Mouse (Mus musculus) hindbrain, embryonic 10.5 days (tissue): ENCODE data around the gene Ttll9. TPM values are rescaled to one million over a fixed set of nuclear protein-coding genes. Genes with fewer than 3 reads are reported as not detected.

Source experiments
- DNase-seq: peaks from one replicate; pipeline ENCODE4 v3.0.0-alpha.2; 2017; ENCODE audit warnings: low spot score
- H3K27ac ChIP-seq: fragments of 300-500 bp; sonication (generic); 2 replicates; pipeline ENCODE4 v1.5.1; 2016; ENCODE audit warnings: mild to moderate bottlenecking, moderate library complexity
- H3K27me3 ChIP-seq: fragments of 300-500 bp; sonication (generic); 2 replicates; pipeline ENCODE4 v1.6.1; 2016; ENCODE audit warnings: mild to moderate bottlenecking; ENCODE audit not compliant: poor library complexity, insufficient read depth, severe bottlenecking
- H3K36me3 ChIP-seq: fragments of 300-500 bp; sonication (generic); 2 replicates; pipeline ENCODE4 v1.6.1; 2016; ENCODE audit warnings: mild to moderate bottlenecking, moderate library complexity
- H3K4me1 ChIP-seq: fragments of 300-500 bp; sonication (generic); replicated peaks from 2 replicates; pipeline ENCODE4 v1.6.1; 2016; ENCODE audit warnings: mild to moderate bottlenecking
- H3K4me3 ChIP-seq: fragments of 300-500 bp; sonication (generic); 2 replicates; pipeline ENCODE4 v1.5.1; 2016; ENCODE audit warnings: mild to moderate bottlenecking, moderate library complexity
- H3K9me3 ChIP-seq: fragments of 300-500 bp; sonication (generic); 2 replicates; pipeline ENCODE4 v1.6.1; 2016; ENCODE audit warnings: mild to moderate bottlenecking, moderate library complexity
- WGBS: fragments of 180-500 bp; shearing (Covaris S2); methylation state at CpG from one replicate; pipeline ENCODE4 v1.1.7; 2016; 5-methylcytosine and 5-hydroxymethylcytosine counted together
- polyA plus RNA-seq: library from polyadenylated mRNA; unstranded; fragments of >200 nt; fragmentation: Nextera tagmentation; extraction: Ambion mirVana; gene quantifications from 2 replicates; pipeline ENCODE4 v1.2.1, GENCODE M21; 2016

The Ttll9 gene
- polyA plus RNA-seq, 1 experiment from 2014 or later = 1.9 TPM

GRCm38 (mm10) chr2:152944013-152944412, 18.3 kb upstream of the Ttll9 start:
- no peak for DNase-seq
- H3K27ac ChIP-seq = no peak overlapping the region
- H3K4me1 ChIP-seq = peaks cover 24% of the 10 kb centered on the region
- H3K36me3 ChIP-seq = no peaks in the 10 kb centered on the region
- H3K27me3 ChIP-seq = peaks cover 99% of the 10 kb centered on the region
- WGBS = 63% methylated on average over 9 of the region's 9 CpGs
- no peaks in the 10 kb centered on the region for H3K9me3 ChIP-seq
- H3K4me3 ChIP-seq = no peak overlapping the region; the same call in 1 of the 2 replicates

- H3K4me1 ChIP-seq = peaks cover 33% of the 10 kb centered on the region
- peaks cover 100% of the 10 kb centered on the region for H3K27me3 ChIP-seq
Measured at GRCm38 (mm10) chr2:152947098-152947497, 15.2 kb upstream of the Ttll9 start.

GRCm38 (mm10) chr2:152948438-152949020, 13.8 kb upstream of the Ttll9 start:
- H3K27me3 ChIP-seq = peaks cover 96% of the 10 kb centered on the region

More at GRCm38 (mm10) chr2:152947098-152947497, 15.2 kb upstream of the Ttll9 start:
- no peak overlapping the region for H3K27ac ChIP-seq
- no peaks in the 10 kb centered on the region for H3K36me3 ChIP-seq
- no peaks in the 10 kb centered on the region for H3K9me3 ChIP-seq
- no peak overlapping the region for H3K4me3 ChIP-seq
- 72% methylated on average over 7 of the region's 7 CpGs for WGBS
- no peak for DNase-seq

GRCm38 (mm10) chr2:152950358-152951064, 11.8 kb upstream of the Ttll9 start:
- H3K9me3 ChIP-seq = no peaks in the 10 kb centered on the region
- peak overlapping the region; percentile 77 for H3K4me3 ChIP-seq
- H3K36me3 ChIP-seq = no peaks in the 10 kb centered on the region
- peak overlapping the region; percentile 87; the same call in 1 of the 2 replicates for H3K27ac ChIP-seq
- H3K27me3 ChIP-seq = peaks cover 85% of the 10 kb centered on the region
- 40% methylated on average over 11 of the region's 11 CpGs for WGBS
- H3K4me1 ChIP-seq = peaks cover 34% of the 10 kb centered on the region
- no peak for DNase-seq

More at GRCm38 (mm10) chr2:152948438-152949020, 13.8 kb upstream of the Ttll9 start:
- H3K9me3 ChIP-seq = no peaks in the 10 kb centered on the region
- H3K36me3 ChIP-seq = no peaks in the 10 kb centered on the region
- H3K4me3 ChIP-seq = no peak overlapping the region
- no peak overlapping the region for H3K27ac ChIP-seq
- H3K4me1 ChIP-seq = peaks cover 27% of the 10 kb centered on the region
- WGBS = 88% methylated on average over 5 of the region's 5 CpGs
- DNase-seq = no peak

- peak within 1 kb of the TSS; percentile 77 for H3K4me3 ChIP-seq
- H3K9me3 ChIP-seq = no peaks in the 10 kb centered on the region
- peaks cover 34% of the 10 kb centered on the region for H3K4me1 ChIP-seq
- peak within 1 kb of the TSS; percentile 87 for H3K27ac ChIP-seq
- H3K36me3 ChIP-seq = no peaks in the 10 kb centered on the region
- WGBS = 1% methylated on average over 54 of the region's 54 CpGs
- peaks cover 78% of the 10 kb centered on the region for H3K27me3 ChIP-seq
- peak; percentile 65 for DNase-seq
Measured at GRCm38 (mm10) chr2:152951065-152951849, 11.0 kb upstream of the Ttll9 start, which contains the start of gene Dusp15. Gene Dusp15 (minus strand): TSS chr2:152951698.

- peaks cover 34% of the 10 kb centered on the region for H3K4me1 ChIP-seq
- H3K9me3 ChIP-seq = no peaks in the 10 kb centered on the region
- H3K4me3 ChIP-seq = peak overlapping the region; percentile 77
- peak; percentile 43 for DNase-seq
- H3K36me3 ChIP-seq = no peaks in the 10 kb centered on the region
- H3K27me3 ChIP-seq = peaks cover 75% of the 10 kb centered on the region
- WGBS = 12% methylated on average over 13 of the region's 13 CpGs
- H3K27ac ChIP-seq = peak overlapping the region; percentile 87
Measured at GRCm38 (mm10) chr2:152951850-152952720, 10.2 kb upstream of the Ttll9 start.

GRCm38 (mm10) chr2:152958116-152958515, 4.2 kb upstream of the Ttll9 start:
- WGBS = 71% methylated on average over 3 of the region's 3 CpGs
- Histone ChIP-seq H3K4me1 (peaks cover 13% of the 10 kb centered on the region), H3K9me3 (no peaks in the 10 kb centered on the region), H3K27ac (no peak overlapping the region), H3K4me3 (no peak overlapping the region), H3K27me3 (peaks cover 22% of the 10 kb centered on the region; the same call in 1 of the 2 replicates), H3K36me3 (no peaks in the 10 kb centered on the region)
- no peak for DNase-seq

GRCm38 (mm10) chr2:152965555-152965954, 3.3 kb downstream of the Ttll9 start:
- Histone ChIP-seq H3K36me3 (no peaks in the 10 kb centered on the region), H3K4me1 (peaks cover 3% of the 10 kb centered on the region; the same call in 1 of the 2 replicates), H3K27ac (no peak overlapping the region), H3K9me3 (no peaks in the 10 kb centered on the region), H3K27me3 (peaks cover 4% of the 10 kb centered on the region; the same call in 1 of the 2 replicates), H3K4me3 (no peak overlapping the region)
- 80% methylated on average over 4 of the region's 4 CpGs for WGBS
- DNase-seq = no peak

- DNase-seq = no peak
- H3K4me1 ChIP-seq = no peaks in the 10 kb centered on the region
- H3K27me3 ChIP-seq = no peaks in the 10 kb centered on the region
- no peaks in the 10 kb centered on the region for H3K36me3 ChIP-seq
- no peak overlapping the region for H3K27ac ChIP-seq
- H3K9me3 ChIP-seq = no peaks in the 10 kb centered on the region
- no peak overlapping the region for H3K4me3 ChIP-seq
- 72% methylated on average over 3 of the region's 3 CpGs for WGBS
Measured at GRCm38 (mm10) chr2:152976991-152977390, 14.7 kb downstream of the Ttll9 start.

GRCm38 (mm10) chr2:152985582-152985981, 23.3 kb downstream of the Ttll9 start:
- Histone ChIP-seq H3K9me3 (no peaks in the 10 kb centered on the region), H3K4me3 (no peak overlapping the region), H3K27ac (no peak overlapping the region), H3K27me3 (no peaks in the 10 kb centered on the region), H3K36me3 (no peaks in the 10 kb centered on the region), H3K4me1 (no peaks in the 10 kb centered on the region; the same call in 1 of the 2 replicates)
- 36% methylated on average over 1 of the region's 1 CpGs for WGBS
- no peak for DNase-seq

GRCm38 (mm10) chr2:152991529-152991928, 29.2 kb downstream of the Ttll9 start:
- 92% methylated on average over 9 of the region's 9 CpGs for WGBS
- H3K27me3 ChIP-seq = no peaks in the 10 kb centered on the region; the same call in 1 of the 2 replicates
- H3K4me3 ChIP-seq = no peak overlapping the region
- no peaks in the 10 kb centered on the region for H3K36me3 ChIP-seq
- H3K9me3 ChIP-seq = no peaks in the 10 kb centered on the region
- no peak overlapping the region for H3K27ac ChIP-seq
- H3K4me1 ChIP-seq = 0 out of 2 replicates have a peak, but pooled peaks cover 6% of the 10 kb centered on the region
- DNase-seq = no peak

GRCm38 (mm10) chr2:152997046-152997445, 34.8 kb downstream of the Ttll9 start:
- H3K36me3 ChIP-seq = no peaks in the 10 kb centered on the region
- H3K27me3 ChIP-seq = no peaks in the 10 kb centered on the region; the same call in 1 of the 2 replicates
- H3K9me3 ChIP-seq = no peaks in the 10 kb centered on the region
- H3K4me1 ChIP-seq = 0 out of 2 replicates have a peak, but pooled peaks cover 3% of the 10 kb centered on the region
- H3K4me3 ChIP-seq = no peak overlapping the region
- WGBS = 71% methylated on average over 4 of the region's 4 CpGs
- no peak for DNase-seq
- no peak overlapping the region for H3K27ac ChIP-seq
